7 mouse cellular contexts compared by ENCODE assay signal in the genomic region with DNA sequence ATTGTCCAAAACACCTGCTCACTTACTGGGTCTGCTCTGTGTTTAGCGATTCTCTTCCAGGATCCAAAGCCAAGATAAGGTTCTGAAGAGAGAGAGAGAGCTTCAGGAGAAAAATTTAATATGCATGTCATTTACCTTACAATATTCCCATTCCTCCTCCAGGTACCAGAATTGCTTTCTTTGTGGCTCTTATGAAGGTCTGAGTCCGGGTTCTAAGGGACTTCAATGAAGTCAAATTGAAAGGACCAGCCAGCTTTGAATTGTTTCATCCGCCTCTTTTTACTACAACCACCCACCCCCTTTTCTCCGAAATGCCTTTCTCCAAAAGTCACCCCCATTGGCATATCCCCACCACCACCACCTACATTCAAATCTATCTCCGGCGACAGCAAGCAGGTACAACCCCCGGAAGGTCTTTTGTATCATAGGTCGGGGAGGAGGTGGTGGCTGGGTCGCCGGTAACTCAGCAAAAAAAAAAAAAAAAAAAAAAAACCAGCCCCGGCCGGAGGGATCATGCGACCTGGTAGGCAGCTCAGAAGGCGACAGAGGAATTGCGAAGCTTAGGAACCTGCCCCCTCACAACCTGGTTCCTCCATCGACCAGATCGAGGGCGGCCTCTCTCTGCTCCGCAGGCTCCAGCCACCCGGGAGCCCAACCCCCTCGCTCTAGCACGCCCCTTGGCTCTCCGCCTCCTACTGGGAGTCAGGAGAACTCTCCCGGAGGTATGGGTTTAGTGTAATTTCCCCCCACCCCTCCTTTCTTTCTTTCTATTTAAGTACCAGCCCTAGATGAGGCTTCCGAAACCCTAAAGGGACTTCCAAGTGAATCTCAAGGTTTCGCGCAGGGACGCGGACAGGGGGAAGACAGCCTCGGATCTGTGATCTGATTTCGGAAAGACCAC. TPM values are rescaled to one million over a fixed set of nuclear protein-coding genes. Genes with fewer than 3 reads are reported as not detected.
DNase-seq lines count a peak whose midpoint lies in the region; ATAC-seq and TF ChIP-seq lines count a peak whose summit lies in the region.

No protein-coding gene starts in this region.

- H3K27ac ChIP-seq in embryonic facial prominence, embryonic 10.5 days (replicated peaks), result peak overlapping the region; percentile 97
- peak overlapping the region; percentile 98 for H3K27ac ChIP-seq in intestine, postnatal 0 days (ENCODE audit: low read depth, low read length)
- H3K27ac ChIP-seq in limb, embryonic 10.5 days, result peak overlapping the region; percentile 99
- H3K27ac ChIP-seq in midbrain, embryonic 12.5 days (replicated peaks), result peak overlapping the region; percentile 98

- peaks cover 51% of the 10 kb centered on the region for H3K4me1 ChIP-seq in embryonic facial prominence, embryonic 10.5 days
- peaks cover 12% of the 10 kb centered on the region for H3K4me1 ChIP-seq in intestine, postnatal 0 days (replicated peaks; ENCODE audit: control insufficient read depth, insufficient read depth, low read length)
- peaks cover 41% of the 10 kb centered on the region for H3K4me1 ChIP-seq in limb, embryonic 10.5 days
- peaks cover 43% of the 10 kb centered on the region for H3K4me1 ChIP-seq in midbrain, embryonic 12.5 days

- no peaks in the 10 kb centered on the region for H3K9me3 ChIP-seq in embryonic facial prominence, embryonic 10.5 days
- H3K9me3 ChIP-seq in intestine, postnatal 0 days (ENCODE audit: control insufficient read depth), result no peaks in the 10 kb centered on the region
- no peaks in the 10 kb centered on the region for H3K9me3 ChIP-seq in limb, embryonic 10.5 days (replicated peaks)
- H3K9me3 ChIP-seq in midbrain, embryonic 12.5 days, result no peaks in the 10 kb centered on the region

- peak overlapping the region; percentile 80 for H3K4me2 ChIP-seq in intestine, postnatal 0 days (replicated peaks; ENCODE audit: low read depth)
- H3K4me2 ChIP-seq in midbrain, embryonic 12.5 days (replicated peaks), result peak overlapping the region; percentile 61

- peak overlapping the region; percentile 72 for H3K4me3 ChIP-seq in embryonic facial prominence, embryonic 10.5 days
- H3K4me3 ChIP-seq in intestine, postnatal 0 days (ENCODE audit: low read depth, low read length), result peak overlapping the region; percentile 80
- H3K4me3 ChIP-seq in limb, embryonic 10.5 days, result peak overlapping the region; percentile 82
- peak overlapping the region; percentile 76 for H3K4me3 ChIP-seq in midbrain, embryonic 12.5 days

- DNase-seq in adrenal gland, postnatal 14 days, result peak; percentile 97
- peak; percentile 90 for DNase-seq in embryonic facial prominence, embryonic 10.5 days (ENCODE audit: low spot score)
- peak; percentile 86 for DNase-seq in limb, embryonic 10.5 days (ENCODE audit: low spot score)
- peak; percentile 84 for DNase-seq in skeletal muscle tissue, adult 2 months (ENCODE audit: low read depth, low spot score)

- peak overlapping the region; percentile 88 for H3K9ac ChIP-seq in intestine, postnatal 0 days (ENCODE audit: low read depth, low read length)
- peak overlapping the region; percentile 85 for H3K9ac ChIP-seq in midbrain, embryonic 12.5 days (replicated peaks)

- H3K36me3 ChIP-seq in embryonic facial prominence, embryonic 10.5 days (replicated peaks), result peaks cover 42% of the 10 kb centered on the region
- 0 out of 2 replicates have a peak, but pooled peaks cover 2% of the 10 kb centered on the region for H3K36me3 ChIP-seq in intestine, postnatal 0 days (ENCODE audit: control insufficient read depth, insufficient read depth)
- H3K36me3 ChIP-seq in limb, embryonic 10.5 days, result peaks cover 34% of the 10 kb centered on the region
- 0 out of 2 replicates have a peak, but pooled peaks cover 6% of the 10 kb centered on the region for H3K36me3 ChIP-seq in midbrain, embryonic 12.5 days

- H3K27me3 ChIP-seq in embryonic facial prominence, embryonic 10.5 days (replicated peaks; ENCODE audit: low read depth, poor library complexity, severe bottlenecking), result no peaks in the 10 kb centered on the region
- H3K27me3 ChIP-seq in intestine, postnatal 0 days (replicated peaks; ENCODE audit: control insufficient read depth, insufficient read depth, low read length), result no peaks in the 10 kb centered on the region
- H3K27me3 ChIP-seq in limb, embryonic 10.5 days (ENCODE audit: low read depth, poor library complexity, severe bottlenecking), result no peaks in the 10 kb centered on the region
- H3K27me3 ChIP-seq in midbrain, embryonic 12.5 days, result no peaks in the 10 kb centered on the region

- 3% methylated on average over 31 of the region's 31 CpGs for WGBS in embryonic facial prominence, embryonic 10.5 days
- WGBS in intestine, postnatal 0 days, result 1% methylated on average over 30 of the region's 31 CpGs
- WGBS in limb, embryonic 10.5 days, result 4% methylated on average over 31 of the region's 31 CpGs
- under 1% methylated on average over 31 of the region's 31 CpGs for WGBS in midbrain, embryonic 12.5 days

- TF ChIP-seq CTCF in intestine, postnatal 0 days (IDR thresholded peaks at IDR 0.05; ENCODE audit: low read depth), result peak; percentile 81

- peak; percentile 83 for ATAC-seq in granulocyte monocyte progenitor cell, adult 5-6 weeks (replicated peaks; ENCODE audit: poor library complexity, severe bottlenecking)
- peak; percentile 76 for ATAC-seq in intestine, postnatal 0 days
- ATAC-seq in midbrain, embryonic 12.5 days (ENCODE audit: low FRiP score, low read depth), result peak; percentile 80

RNA-seq across cellular contexts. Expression of gene Bcl2l1, which starts 1.3 kb away (rescaled TPM):
- 64.3 and 72.4 TPM in 2 replicates for total RNA-seq in adrenal gland, postnatal 14 days (2021)
- polyA plus RNA-seq in embryonic facial prominence, embryonic 10.5 days (2016; fragmentation: Nextera tagmentation; extraction: Ambion mirVana), result 102 and 106 TPM in 2 replicates
- total RNA-seq in granulocyte monocyte progenitor cell, adult 5-6 weeks (2014; fragmentation: Nextera tagmentation), result 13.2 and 27.8 TPM in 2 replicates
- total RNA-seq in granulocyte monocyte progenitor cell, adult 5-6 weeks (2017), result 10.3 and 25.2 TPM in 2 replicates
- 58.5 and 62.5 TPM in 2 replicates for polyA plus RNA-seq in intestine, postnatal 0 days (2015; fragmentation: Nextera tagmentation; extraction: Ambion mirVana)
- polyA plus RNA-seq in limb, embryonic 10.5 days (2016; fragmentation: Nextera tagmentation; extraction: Ambion mirVana), result 90.1 and 103 TPM in 2 replicates
- polyA plus RNA-seq in midbrain, embryonic 12.5 days (2016; fragmentation: Nextera tagmentation; extraction: Ambion mirVana), result 156 and 168 TPM in 2 replicates

RNA-seq across cellular contexts. Expression of gene Tpx2, which starts 17.5 kb away (rescaled TPM):
- 16.6 and 20.3 TPM in 2 replicates for total RNA-seq in adrenal gland, postnatal 14 days (2021)
- polyA plus RNA-seq in embryonic facial prominence, embryonic 10.5 days (2016; fragmentation: Nextera tagmentation; extraction: Ambion mirVana), result 144 and 151 TPM in 2 replicates
- 51.4 and 56.0 TPM in 2 replicates for total RNA-seq in granulocyte monocyte progenitor cell, adult 5-6 weeks (2014; fragmentation: Nextera tagmentation)
- 96.9 and 105 TPM in 2 replicates for total RNA-seq in granulocyte monocyte progenitor cell, adult 5-6 weeks (2017)
- 15.3 and 16.1 TPM in 2 replicates for polyA plus RNA-seq in intestine, postnatal 0 days (2015; fragmentation: Nextera tagmentation; extraction: Ambion mirVana)
- 141 and 147 TPM in 2 replicates for polyA plus RNA-seq in limb, embryonic 10.5 days (2016; fragmentation: Nextera tagmentation; extraction: Ambion mirVana)
- polyA plus RNA-seq in midbrain, embryonic 12.5 days (2016; fragmentation: Nextera tagmentation; extraction: Ambion mirVana), result 109 and 113 TPM in 2 replicates

Comparison
In these comparisons a context has a peak if more than half of its experiments do, and no peak if none do; other contexts are left out.
1. Peak in every context shown above with its lines: DNase-seq, ATAC-seq, H3K4me3 ChIP-seq and H3K27ac ChIP-seq.